Mouse (Mus musculus) kidney, embryonic 16.5 days (tissue): ENCODE measurements around the gene Fbxw7. TPM values are rescaled to one million over a fixed set of nuclear protein-coding genes. Genes with fewer than 3 reads are reported as not detected.

Source experiments
- ATAC-seq: fragments of 200-750 bp; cut with Nextera tagmentation; 2 replicates; pipeline ENCODE4 v1.8.0; 2017; ENCODE audit warnings: moderate TSS enrichment; ENCODE audit not compliant: low FRiP score, low TSS enrichment
- H3K27ac ChIP-seq: fragments of 300-500 bp; sonication (generic); 2 replicates; pipeline ENCODE4 v1.5.1; 2014; ENCODE audit warnings: low read length
- H3K27me3 ChIP-seq: fragments of 300-500 bp; sonication (generic); 2 replicates; pipeline ENCODE4 v1.6.1; 2014; ENCODE audit warnings: low read length, control low read depth, mixed read lengths; ENCODE audit not compliant: insufficient read depth
- H3K36me3 ChIP-seq: fragments of 300-500 bp; sonication (generic); 2 replicates; pipeline ENCODE4 v1.6.1; 2014; ENCODE audit warnings: low read length, control low read depth, mixed read lengths; ENCODE audit not compliant: insufficient read depth
- H3K4me1 ChIP-seq: fragments of 300-500 bp; sonication (generic); 2 replicates; pipeline ENCODE4 v1.6.1; 2014; ENCODE audit warnings: low read length, control low read depth, mixed read lengths; ENCODE audit not compliant: insufficient read depth
- H3K4me2 ChIP-seq: fragments of 300-500 bp; sonication (generic); replicated peaks from 2 replicates; pipeline ENCODE4 v1.6.1; 2014; ENCODE audit warnings: low read depth, low read length
- H3K4me3 ChIP-seq: fragments of 300-500 bp; sonication (generic); 2 replicates; pipeline ENCODE4 v1.5.1; 2014; ENCODE audit warnings: mild to moderate bottlenecking, low read length
- H3K9ac ChIP-seq: fragments of 300-500 bp; sonication (generic); replicated peaks from 2 replicates; pipeline ENCODE4 v1.6.1; 2014; ENCODE audit warnings: low read length
- H3K9me3 ChIP-seq: fragments of 300-500 bp; sonication (generic); 2 replicates; pipeline ENCODE4 v1.6.1; 2016; ENCODE audit warnings: low read length, control low read depth
- WGBS: fragments of 180-500 bp; shearing (Covaris S2); extraction: QIAGEN DNeasy Blood & Tissue Kit; methylation state at CpG from one replicate; pipeline ENCODE4 v1.1.7; 2014; 5-methylcytosine and 5-hydroxymethylcytosine counted together
- polyA plus RNA-seq: library from polyadenylated mRNA; unstranded; fragments of >200 nt; fragmentation: Nextera tagmentation; extraction: Ambion mirVana; gene quantifications from 2 replicates; pipeline ENCODE4 v1.2.1, GENCODE M21; 2015

Fbxw7 gene
- polyA plus RNA-seq, 1 experiment from 2014 or later: 8.7 TPM

GRCm38 (mm10) chr3:84935729-84936128, 120.7 kb downstream of the Fbxw7 start:
- WGBS: 77% methylated on average over 1 of the region's 1 CpGs
- no peaks in the 10 kb centered on the region for H3K27me3 ChIP-seq
- no peaks in the 10 kb centered on the region for H3K36me3 ChIP-seq
- H3K4me1 ChIP-seq: no peaks in the 10 kb centered on the region
- no peaks in the 10 kb centered on the region for H3K9me3 ChIP-seq
- ATAC-seq: no peak
- no peak overlapping the region for H3K27ac ChIP-seq
- H3K4me3 ChIP-seq: no peak overlapping the region
- no peak overlapping the region for H3K9ac ChIP-seq
- no peak overlapping the region for H3K4me2 ChIP-seq

DNA sequence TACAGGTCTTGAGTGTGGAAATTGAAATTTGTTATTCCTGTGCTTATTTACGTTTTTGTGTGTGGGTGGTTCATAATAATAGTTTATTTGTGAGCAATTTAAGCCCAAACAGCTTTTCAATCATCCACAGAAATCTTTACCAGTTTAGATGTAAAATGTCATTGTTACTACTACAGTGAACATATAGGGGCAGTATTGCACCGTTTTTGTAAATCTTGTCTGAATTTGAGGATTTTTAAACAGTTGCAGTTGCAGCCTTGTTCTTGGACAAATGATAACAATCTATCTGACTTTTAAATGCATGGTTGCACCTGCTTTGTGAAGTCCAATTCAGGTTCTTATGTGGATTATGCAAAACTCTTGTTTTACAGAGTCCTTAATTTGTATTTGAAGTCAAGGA, 121.2 kb downstream of the Fbxw7 start:
- WGBS: 40% methylated on average over 2 of the region's 2 CpGs
- H3K36me3 ChIP-seq: no peaks in the 10 kb centered on the region

DNA sequence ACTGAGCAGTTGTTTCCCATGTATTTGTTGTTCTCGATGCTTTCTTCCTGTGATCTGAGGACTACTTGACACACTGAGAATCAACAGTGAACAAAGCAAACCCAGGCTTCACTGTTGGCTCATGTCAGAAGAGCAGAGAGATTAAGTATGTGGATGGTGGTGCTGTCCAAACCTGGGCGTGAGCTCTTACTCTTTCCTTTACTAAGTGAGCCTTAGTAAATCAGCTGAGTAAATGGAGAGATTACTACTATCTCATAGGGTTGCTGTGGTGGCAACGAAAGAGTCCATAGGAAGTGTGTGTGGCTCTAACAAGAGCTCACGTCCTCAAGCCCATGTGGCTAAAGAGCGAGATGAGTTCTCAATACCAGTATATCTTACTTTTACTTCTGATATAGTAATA, 121.9 kb downstream of the Fbxw7 start:
- H3K4me3 ChIP-seq: no peak overlapping the region
- no peaks in the 10 kb centered on the region for H3K9me3 ChIP-seq
- H3K4me1 ChIP-seq: no peaks in the 10 kb centered on the region
- whole genome bisulfite sequencing: 90% methylated on average over 5 of the region's 5 CpGs
- no peak overlapping the region for H3K4me2 ChIP-seq
- H3K27ac ChIP-seq: no peak overlapping the region
- H3K27me3 ChIP-seq: no peaks in the 10 kb centered on the region
- no peak for ATAC-seq
- no peaks in the 10 kb centered on the region for H3K36me3 ChIP-seq
- no peak overlapping the region for H3K9ac ChIP-seq

More for the DNA sequence above, 121.2 kb downstream of the Fbxw7 start:
- H3K4me3 ChIP-seq: no peak overlapping the region
- ATAC-seq: no peak
- no peaks in the 10 kb centered on the region for H3K9me3 ChIP-seq
- H3K27ac ChIP-seq: no peak overlapping the region
- no peaks in the 10 kb centered on the region for H3K27me3 ChIP-seq
- H3K9ac ChIP-seq: no peak overlapping the region
- H3K4me2 ChIP-seq: no peak overlapping the region
- no peaks in the 10 kb centered on the region for H3K4me1 ChIP-seq

- Histone ChIP-seq H3K27ac (no peak overlapping the region), H3K9me3 (no peaks in the 10 kb centered on the region), H3K4me3 (no peak overlapping the region), H3K9ac (no peak overlapping the region), H3K4me2 (no peak overlapping the region), H3K27me3 (no peaks in the 10 kb centered on the region), H3K36me3 (no peaks in the 10 kb centered on the region), H3K4me1 (no peaks in the 10 kb centered on the region)
- ATAC-seq: no peak
- WGBS: 71% methylated on average over 12 of the region's 12 CpGs
These were observed 122.6 kb downstream of the Fbxw7 start for GRCm38 (mm10) chr3:84937360-84938355.

DNA sequence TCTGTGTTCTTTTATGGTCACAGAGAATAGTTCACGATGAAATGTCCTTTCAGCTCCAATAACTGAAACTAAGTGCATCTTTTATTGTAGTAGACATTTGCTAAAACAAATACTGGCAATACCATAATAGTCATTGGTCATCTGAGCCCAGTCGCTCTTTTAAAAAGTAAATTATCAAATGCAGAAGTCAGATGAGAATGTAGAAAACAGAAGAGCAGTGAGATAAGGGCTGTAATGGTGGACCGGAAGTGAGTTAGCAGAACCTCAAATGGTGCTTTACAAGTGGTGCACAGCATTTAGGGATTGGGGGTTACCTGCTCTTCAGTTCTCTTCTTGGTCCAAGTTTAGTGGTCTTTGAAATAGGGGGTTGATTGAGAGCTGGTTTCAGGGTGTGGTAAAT, 129.9 kb downstream of the Fbxw7 start:
- WGBS: 92% methylated on average over 3 of the region's 3 CpGs
- no peak overlapping the region for H3K27ac ChIP-seq
- H3K4me1 ChIP-seq: no peaks in the 10 kb centered on the region; the same call in 1 of the 2 replicates
- H3K9me3 ChIP-seq: no peaks in the 10 kb centered on the region
- H3K36me3 ChIP-seq: no peaks in the 10 kb centered on the region
- no peak overlapping the region for H3K4me2 ChIP-seq
- H3K9ac ChIP-seq: no peak overlapping the region
- H3K4me3 ChIP-seq: no peak overlapping the region
- no peak for ATAC-seq
- no peaks in the 10 kb centered on the region for H3K27me3 ChIP-seq

GRCm38 (mm10) chr3:84946381-84946780, 131.3 kb downstream of the Fbxw7 start:
- Histone ChIP-seq H3K4me1 (no peaks in the 10 kb centered on the region; the same call in 1 of the 2 replicates), H3K9ac (no peak overlapping the region), H3K36me3 (no peaks in the 10 kb centered on the region), H3K4me3 (no peak overlapping the region), H3K4me2 (no peak overlapping the region), H3K27me3 (no peaks in the 10 kb centered on the region), H3K9me3 (no peaks in the 10 kb centered on the region), H3K27ac (no peak overlapping the region)
- 95% methylated on average over 1 of the region's 1 CpGs for WGBS
- ATAC-seq: no peak

DNA sequence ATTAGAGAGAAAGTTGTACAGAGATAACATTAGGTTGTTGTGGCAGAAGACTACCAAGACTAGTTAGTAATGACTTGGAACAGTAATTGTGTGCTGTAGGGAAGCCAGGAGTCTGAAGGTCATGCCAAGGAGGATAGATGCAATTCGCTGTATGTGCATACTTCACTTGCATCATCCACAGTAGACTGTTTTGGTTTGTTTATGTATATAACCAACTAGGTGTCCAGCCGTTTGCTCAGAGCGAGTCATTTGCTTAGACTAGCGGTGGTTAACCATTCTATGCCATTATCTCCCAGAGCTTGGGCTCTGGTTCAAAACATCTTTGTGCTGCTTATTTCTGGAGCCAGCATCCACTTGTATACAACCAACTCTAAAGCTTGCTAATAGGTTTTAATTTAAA, 134.3 kb downstream of the Fbxw7 start:
- no peak overlapping the region for H3K9ac ChIP-seq
- 87% methylated on average over 4 of the region's 4 CpGs for WGBS
- no peak for ATAC-seq

DNA sequence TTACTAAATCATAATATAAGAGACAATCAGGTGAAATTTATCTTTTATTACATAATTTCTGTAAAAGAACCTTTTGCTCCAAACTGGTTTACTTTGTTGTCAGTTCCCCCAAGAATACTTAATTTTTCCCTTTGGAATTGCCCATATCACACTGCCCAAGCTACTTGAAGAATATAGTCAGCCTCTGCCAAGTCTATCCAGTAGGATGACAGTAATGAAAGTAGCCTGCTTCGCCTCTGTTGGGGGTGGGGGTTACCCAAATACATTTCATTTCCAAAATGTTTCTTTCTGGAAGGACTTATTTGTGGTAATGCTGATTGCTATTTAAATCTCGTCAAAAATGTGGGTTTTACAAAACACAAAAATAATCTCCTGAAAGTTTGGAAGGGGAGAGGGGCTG, 136.6 kb downstream of the Fbxw7 start:
- peaks cover 3% of the 10 kb centered on the region; the same call in 1 of the 2 replicates for H3K4me1 ChIP-seq
- no peaks in the 10 kb centered on the region for H3K27me3 ChIP-seq
- H3K36me3 ChIP-seq: no peaks in the 10 kb centered on the region
- peak; percentile 72; the same call in 1 of the 2 replicates for ATAC-seq
- peak overlapping the region; percentile 46 for H3K4me3 ChIP-seq
- no peaks in the 10 kb centered on the region for H3K9me3 ChIP-seq
- peak overlapping the region; percentile 42; the same call in 1 of the 2 replicates for H3K9ac ChIP-seq
- 22% methylated on average over 2 of the region's 2 CpGs for WGBS
- H3K4me2 ChIP-seq: peak overlapping the region; percentile 73
- H3K27ac ChIP-seq: 0 out of 2 replicates have a peak overlapping the region, but pooled peaks have one; percentile 57

More for the DNA sequence above, 134.3 kb downstream of the Fbxw7 start:
- Histone ChIP-seq H3K4me2 (no peak overlapping the region), H3K4me1 (peaks cover 3% of the 10 kb centered on the region; the same call in 1 of the 2 replicates), H3K4me3 (no peak overlapping the region), H3K9me3 (no peaks in the 10 kb centered on the region), H3K27ac (no peak overlapping the region), H3K27me3 (no peaks in the 10 kb centered on the region), H3K36me3 (no peaks in the 10 kb centered on the region)

- no peaks in the 10 kb centered on the region for H3K36me3 ChIP-seq
- H3K9me3 ChIP-seq: no peaks in the 10 kb centered on the region
- peak overlapping the region; percentile 73 for H3K4me2 ChIP-seq
- H3K4me3 ChIP-seq: peak overlapping the region; percentile 46
- peak overlapping the region; percentile 42 for H3K9ac ChIP-seq
- peaks cover 3% of the 10 kb centered on the region; the same call in 1 of the 2 replicates for H3K4me1 ChIP-seq
- WGBS: 9% methylated on average over 13 of the region's 13 CpGs
- H3K27ac ChIP-seq: peak overlapping the region; percentile 57; the same call in 1 of the 2 replicates
- peak; percentile 100 for ATAC-seq
- no peaks in the 10 kb centered on the region for H3K27me3 ChIP-seq
These were observed 137.1 kb downstream of the Fbxw7 start for GRCm38 (mm10) chr3:84952135-84952534.
